Mouse (Mus musculus) lung, postnatal 0 days (tissue): ENCODE data around the gene Prkce.

Source experiments
- CTCF ChIP-seq: IDR thresholded peaks from 2 replicates; pipeline ENCODE4 v1.5.1; 2016; ENCODE audit warnings: antibody characterized with exemption, mild to moderate bottlenecking
- EP300 ChIP-seq: IDR thresholded peaks from 2 replicates; pipeline ENCODE4 v1.6.1; 2016; ENCODE audit warnings: antibody characterized with exemption, mild to moderate bottlenecking, control low read depth

DNA sequence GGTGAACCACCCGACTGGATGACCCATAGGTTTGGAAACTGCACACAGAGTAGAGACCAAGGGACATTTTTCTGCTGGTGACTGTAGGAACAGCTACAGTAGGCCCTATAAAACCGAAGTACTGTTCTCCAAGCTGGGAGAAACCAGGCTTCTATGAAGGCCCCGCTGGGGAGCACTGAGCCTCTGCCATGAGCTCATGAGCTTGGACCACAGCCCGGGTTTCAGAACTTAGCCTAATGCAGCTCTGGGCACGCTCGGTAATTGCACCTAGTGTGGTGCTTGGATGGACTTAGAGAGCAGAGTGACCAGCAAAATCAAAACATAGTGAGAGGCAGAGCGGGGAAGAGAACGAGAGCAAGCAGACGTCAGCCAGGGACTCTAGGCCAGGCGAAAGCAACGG lies 134.7 kb downstream of the Prkce start:
- TF ChIP-seq CTCF: no peak
- TF ChIP-seq EP300: no peak
